Mouse (Mus musculus) testis, adult 2 months (tissue): Measurements from ENCODE around the gene Elovl5. TPM values are rescaled to one million over a fixed set of nuclear protein-coding genes. Genes with fewer than 3 reads are reported as not detected.
"Not testable (repeated sequence)": the region's sequence is repeated elsewhere in the genome, so short reads cannot be mapped to it uniquely, and the experiment has no call there.

Experiments
- H3K27ac ChIP-seq: fragments of 200-500 bp; 2 replicates; pipeline ENCODE4 v1.5.1; 2012; ENCODE audit warnings: low read depth, low read length; ENCODE audit not compliant: control insufficient read depth, insufficient read depth
- H3K27me3 ChIP-seq: fragments of 200-500 bp; 2 replicates; pipeline ENCODE4 v1.6.1; 2012; ENCODE audit warnings: mild to moderate bottlenecking, low read length, moderate library complexity; ENCODE audit not compliant: control insufficient read depth, insufficient read depth
- H3K36me3 ChIP-seq: fragments of 200-500 bp; 2 replicates; pipeline ENCODE4 v1.6.1; 2012; ENCODE audit warnings: mild to moderate bottlenecking, low read length; ENCODE audit not compliant: control insufficient read depth, insufficient read depth
- H3K4me1 ChIP-seq: fragments of 200-500 bp; 2 replicates; pipeline ENCODE4 v1.6.1; 2012; ENCODE audit warnings: low read length; ENCODE audit not compliant: control insufficient read depth, insufficient read depth
- H3K4me3 ChIP-seq: fragments of 200-500 bp; 2 replicates; pipeline ENCODE4 v1.5.1; 2012; ENCODE audit warnings: low read depth, mild to moderate bottlenecking, low read length, moderate library complexity, mixed read lengths; ENCODE audit not compliant: control insufficient read depth
- CTCF ChIP-seq: fragments of 200-500 bp; IDR thresholded peaks from 2 replicates; pipeline ENCODE4 v1.5.1; 2012; ENCODE audit warnings: low read depth, mild to moderate bottlenecking, inconsistent platforms, low read length, moderate library complexity; ENCODE audit not compliant: control insufficient read depth, insufficient read depth, insufficient replicate concordance
- POLR2A ChIP-seq: fragments of 200-500 bp; IDR thresholded peaks from 2 replicates; pipeline ENCODE4 v1.6.1; 2012; ENCODE audit warnings: low read depth, mild to moderate bottlenecking, inconsistent platforms, low read length, moderate library complexity; ENCODE audit not compliant: control insufficient read depth
- polyA plus RNA-seq: library from polyadenylated mRNA; depleted of rRNA; stranded (reverse); fragments of >200 nt; gene quantifications from 2 replicates; pipeline ENCODE4 v1.2.3, GENCODE M21; 2012

Elovl5 gene
- polyA plus RNA-seq, 1 experiment, result 74.7 TPM

DNA sequence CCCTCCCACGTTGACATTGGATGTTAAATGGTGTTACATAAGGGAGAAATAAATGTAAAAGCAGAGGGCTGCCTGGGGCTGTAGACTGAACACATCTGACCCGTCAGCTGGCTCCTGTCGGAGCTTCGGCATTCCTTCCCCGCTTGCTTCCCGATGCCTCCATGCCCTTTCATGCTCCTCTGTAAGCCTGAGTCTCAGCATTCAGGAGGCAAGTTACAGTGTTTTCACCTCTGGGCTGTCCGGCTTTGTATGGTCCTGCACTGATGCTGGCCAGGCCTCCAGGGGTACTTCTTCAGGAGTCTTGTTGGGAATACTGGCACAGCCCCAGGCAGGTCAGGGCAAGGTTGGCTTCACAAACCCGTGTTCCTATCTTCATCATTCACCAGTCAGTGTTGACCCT is 72.5 kb downstream of the Elovl5 start:
- H3K27ac ChIP-seq, result no peak overlapping the region
- no peaks in the 10 kb centered on the region for H3K4me1 ChIP-seq
- no peak overlapping the region for H3K4me3 ChIP-seq
- no peaks in the 10 kb centered on the region for H3K27me3 ChIP-seq
- no peak for TF ChIP-seq CTCF
- TF ChIP-seq POLR2A, result no peak
- no peaks in the 10 kb centered on the region for H3K36me3 ChIP-seq

DNA sequence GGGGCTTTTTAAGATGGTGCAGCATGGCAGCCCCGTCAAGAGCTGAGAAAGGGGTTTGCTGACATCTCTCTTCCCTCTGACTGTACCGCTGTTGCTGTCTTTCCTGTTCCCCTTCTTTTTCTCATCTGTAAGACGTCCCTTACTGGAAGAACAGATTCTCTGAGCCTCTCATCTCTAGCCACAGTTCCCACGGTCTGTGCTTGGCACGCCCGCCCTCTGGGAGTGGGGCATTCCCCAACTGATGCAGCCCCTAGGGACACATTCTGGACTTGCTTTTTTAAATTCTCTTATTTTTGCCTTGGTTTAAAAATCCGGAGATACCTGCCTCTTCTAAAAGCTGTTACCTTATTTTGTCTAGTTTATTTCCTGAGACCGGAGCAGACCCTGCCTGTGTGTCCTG is 73.1 kb downstream of the Elovl5 start:
- H3K27ac ChIP-seq, result no peak overlapping the region
- H3K27me3 ChIP-seq, result no peaks in the 10 kb centered on the region
- H3K4me1 ChIP-seq, result no peaks in the 10 kb centered on the region
- no peak overlapping the region for H3K4me3 ChIP-seq
- no peaks in the 10 kb centered on the region for H3K36me3 ChIP-seq
- no peak for TF ChIP-seq POLR2A
- no peak for TF ChIP-seq CTCF

DNA sequence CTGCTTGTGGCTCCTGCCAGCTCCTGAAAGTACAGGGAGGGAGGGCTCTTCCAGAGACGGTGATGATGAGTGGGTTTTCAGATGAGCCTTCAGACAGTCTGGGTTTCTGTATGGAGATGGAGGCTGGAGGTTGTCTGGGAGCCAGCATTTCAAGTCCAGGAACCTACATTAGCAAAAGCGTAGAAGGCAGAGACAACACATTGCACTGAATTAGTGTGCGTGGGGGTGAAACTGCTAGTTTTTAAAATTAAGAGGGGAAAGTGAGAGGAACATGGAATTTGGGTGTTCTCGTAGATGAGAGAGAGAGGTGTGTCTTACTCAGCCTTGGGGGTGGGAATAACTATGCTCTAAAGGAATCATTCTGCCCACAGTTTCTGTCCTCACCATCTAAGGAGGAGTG is 74.5 kb downstream of the Elovl5 start:
- Histone ChIP-seq H3K36me3 (no peaks in the 10 kb centered on the region), H3K4me1 (no peaks in the 10 kb centered on the region), H3K4me3 (no peak overlapping the region), H3K27ac (no peak overlapping the region), H3K27me3 (no peaks in the 10 kb centered on the region)
- TF ChIP-seq POLR2A, result no peak
- TF ChIP-seq CTCF, result no peak

DNA sequence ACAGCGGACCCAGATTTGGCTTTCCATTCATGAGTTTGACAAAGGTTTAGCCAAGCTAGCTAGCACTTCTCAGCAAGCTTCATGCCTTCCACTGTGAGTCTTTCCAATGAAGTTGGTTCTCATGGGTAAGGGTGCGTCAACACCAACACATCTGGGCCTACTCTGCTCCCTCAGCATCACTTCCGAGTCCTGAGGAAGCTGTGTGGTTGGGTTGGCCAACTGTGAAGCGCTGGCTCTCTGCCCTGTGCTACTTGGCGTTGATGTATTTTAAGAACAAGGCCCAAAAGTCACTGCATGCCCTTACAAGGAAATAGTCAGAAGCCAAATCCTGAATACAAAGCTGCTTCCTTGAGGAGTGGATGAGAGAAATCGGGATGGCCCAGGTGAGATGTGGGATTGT is 75.1 kb downstream of the Elovl5 start:
- TF ChIP-seq POLR2A (no peak), CTCF (no peak)
- Histone ChIP-seq H3K27ac (no peak overlapping the region), H3K36me3 (no peaks in the 10 kb centered on the region), H3K27me3 (no peaks in the 10 kb centered on the region), H3K4me1 (no peaks in the 10 kb centered on the region), H3K4me3 (no peak overlapping the region)

GRCm38 (mm10) chr9:77993101-77993500 is 75.9 kb downstream of the Elovl5 start:
- H3K27me3 ChIP-seq, result no peaks in the 10 kb centered on the region
- H3K4me1 ChIP-seq, result no peaks in the 10 kb centered on the region
- H3K27ac ChIP-seq, result no peak overlapping the region
- H3K4me3 ChIP-seq, result no peak overlapping the region
- no peak for TF ChIP-seq CTCF
- no peak for TF ChIP-seq POLR2A
- no peaks in the 10 kb centered on the region for H3K36me3 ChIP-seq

- H3K4me1 ChIP-seq, H3K27me3 ChIP-seq, H3K36me3 ChIP-seq, H3K4me3 ChIP-seq, H3K27ac ChIP-seq: not testable (repeated sequence)
Observed at GRCm38 (mm10) chr9:77993538-77994255, 76.5 kb downstream of the Elovl5 start.

- Histone ChIP-seq H3K27me3 (no peaks in the 10 kb centered on the region), H3K4me1 (no peaks in the 10 kb centered on the region), H3K27ac (no peak overlapping the region), H3K36me3 (no peaks in the 10 kb centered on the region), H3K4me3 (no peak overlapping the region)
- TF ChIP-seq POLR2A (no peak), CTCF (no peak)
Observed at GRCm38 (mm10) chr9:77995235-77995634, 78.1 kb downstream of the Elovl5 start.
